Mouse (Mus musculus): ENCODE results near the gene St8sia1.

The St8sia1 gene

DNA sequence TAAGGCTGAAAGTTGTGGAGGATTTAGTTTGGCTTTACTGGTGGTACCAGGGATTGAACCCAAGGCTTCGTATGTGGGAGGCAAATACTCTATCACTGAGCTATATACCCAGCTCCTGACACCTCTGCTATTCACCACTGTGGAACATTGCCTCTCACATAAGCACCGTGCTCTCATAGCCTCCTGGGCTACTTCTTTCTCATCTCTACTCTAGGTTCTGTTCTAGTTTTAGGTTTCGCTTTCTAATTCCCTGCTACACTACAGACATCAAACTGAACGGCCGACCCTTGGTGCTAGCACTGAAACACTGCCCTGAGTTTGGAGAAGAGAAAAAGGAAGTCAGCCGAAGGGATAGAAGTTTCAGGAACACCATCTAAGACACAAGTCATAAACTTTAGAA, 99.1 kb downstream of the St8sia1 start:
- no peak for DNase-seq (ENCODE audit: low spot score)

DNA sequence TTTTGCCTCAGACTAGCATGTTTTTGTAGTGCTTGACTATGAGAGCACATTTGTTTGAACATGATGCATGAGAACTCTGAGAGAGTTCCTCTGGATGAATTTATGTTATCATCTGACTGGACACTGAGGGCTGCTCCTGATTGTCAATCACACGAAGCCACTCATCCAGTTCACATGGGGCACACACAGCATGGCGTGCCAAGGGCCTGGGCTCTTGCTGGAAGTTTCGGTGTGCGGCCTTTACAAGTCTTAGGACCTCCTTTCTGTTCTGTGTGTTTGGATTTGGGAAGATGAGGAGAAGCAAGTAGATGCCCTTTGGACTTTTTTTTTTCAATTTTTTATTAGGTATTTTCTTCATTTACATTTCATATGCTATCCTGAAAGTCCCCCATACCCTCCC, 100.4 kb downstream of the St8sia1 start:
- no peak for DNase-seq (ENCODE audit: low spot score)

- no peak for DNase-seq (ENCODE audit: low spot score)
Observed at GRCm38 (mm10) chr6:142862265-142862664, 102.0 kb downstream of the St8sia1 start.

DNA sequence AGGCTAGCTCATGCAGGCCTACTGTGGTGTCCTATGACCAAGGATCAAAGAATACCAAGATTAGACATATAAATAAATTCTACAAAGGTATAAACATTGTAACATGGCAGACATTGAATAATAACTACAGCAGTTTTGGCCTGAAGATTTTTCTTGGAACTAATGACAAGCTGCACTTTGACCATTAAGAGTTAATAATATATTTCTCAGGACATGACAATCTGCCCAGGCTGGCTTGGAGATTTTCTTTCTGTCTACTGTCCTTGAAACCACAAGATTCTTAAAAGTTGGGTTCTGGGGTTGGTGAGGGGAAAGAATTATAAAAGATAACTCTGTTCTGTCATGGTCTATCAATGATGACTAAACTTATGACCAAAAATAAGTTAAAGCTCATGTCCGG, 103.9 kb downstream of the St8sia1 start:
- no peak for DNase-seq (ENCODE audit: low spot score)

- no peak for DNase-seq (ENCODE audit: low spot score)
Observed at GRCm38 (mm10) chr6:142859946-142860345, 104.3 kb downstream of the St8sia1 start.

DNA sequence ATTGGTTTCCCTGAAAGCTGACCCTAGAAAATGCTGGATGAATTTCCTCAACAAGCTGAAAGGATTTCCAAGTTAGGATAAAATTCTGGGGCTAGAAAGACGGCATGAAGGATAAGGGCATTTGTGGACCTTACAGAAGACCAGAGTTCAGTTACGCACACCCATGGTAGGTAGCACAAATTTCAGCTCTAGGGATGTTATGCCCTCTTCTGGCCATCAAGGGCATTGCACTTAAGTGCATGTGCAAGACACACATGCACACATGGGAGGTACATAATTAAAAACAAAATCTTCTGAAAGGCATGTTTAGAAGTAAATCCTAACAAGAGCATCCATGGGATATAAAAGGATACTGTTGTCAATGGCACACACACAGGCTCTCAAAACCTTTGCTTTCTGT, 105.3 kb downstream of the St8sia1 start:
- DNase-seq (ENCODE audit: low spot score) = no peak

DNA sequence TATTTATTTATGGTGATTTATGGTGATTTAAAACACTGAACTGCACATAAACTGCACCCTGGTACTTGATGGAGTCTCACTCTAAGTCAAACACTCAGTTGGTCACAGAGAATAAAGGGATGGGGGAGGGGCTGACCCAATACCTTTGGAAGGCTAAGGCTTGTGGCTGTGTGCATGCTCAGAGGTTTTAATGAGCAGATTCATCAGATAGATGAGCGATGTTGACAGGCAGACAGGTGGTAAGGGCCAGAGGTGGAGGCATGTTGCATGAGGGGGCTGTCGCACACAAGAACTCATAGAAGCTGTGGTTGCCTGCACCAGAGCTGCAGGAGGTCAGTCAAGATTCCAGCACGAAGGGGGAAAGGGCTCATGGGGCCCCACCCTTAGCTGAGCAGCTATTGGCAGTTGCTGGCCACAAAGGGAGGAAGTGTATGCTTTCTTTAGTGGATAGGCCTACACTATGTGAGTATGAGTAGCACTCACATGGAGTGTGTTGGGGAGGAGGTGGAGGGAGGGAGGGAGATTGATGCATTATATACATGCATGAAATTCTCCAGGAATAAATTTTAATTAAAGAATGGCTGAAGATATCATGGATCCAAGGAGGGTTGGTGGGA, 107.9 kb downstream of the St8sia1 start:
- no peak for DNase-seq (ENCODE audit: low spot score)

DNA sequence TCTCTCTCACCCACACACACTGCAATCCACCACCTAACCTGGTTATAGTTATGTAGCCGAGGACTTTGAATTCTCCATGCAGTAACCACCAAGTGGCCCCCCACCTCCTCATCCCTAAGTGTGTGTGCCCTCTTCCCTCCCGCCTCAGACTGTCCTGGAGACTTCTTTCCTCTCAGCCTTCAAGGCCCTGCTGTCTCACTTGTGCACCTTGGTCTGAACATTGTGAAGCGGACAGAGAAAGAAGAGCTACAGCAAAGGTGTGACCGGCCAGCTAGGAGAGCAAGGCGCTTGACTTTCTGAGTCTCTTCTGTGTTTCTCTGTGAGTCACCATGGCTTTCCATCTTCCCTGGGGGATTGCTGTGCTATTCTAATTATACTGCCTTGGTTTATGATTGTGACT, 108.5 kb downstream of the St8sia1 start:
- no peak for DNase-seq (ENCODE audit: low spot score)

GRCm38 (mm10) chr6:142852419-142853377, 111.6 kb downstream of the St8sia1 start:
- DNase-seq (ENCODE audit: low spot score) = no peak

DNA sequence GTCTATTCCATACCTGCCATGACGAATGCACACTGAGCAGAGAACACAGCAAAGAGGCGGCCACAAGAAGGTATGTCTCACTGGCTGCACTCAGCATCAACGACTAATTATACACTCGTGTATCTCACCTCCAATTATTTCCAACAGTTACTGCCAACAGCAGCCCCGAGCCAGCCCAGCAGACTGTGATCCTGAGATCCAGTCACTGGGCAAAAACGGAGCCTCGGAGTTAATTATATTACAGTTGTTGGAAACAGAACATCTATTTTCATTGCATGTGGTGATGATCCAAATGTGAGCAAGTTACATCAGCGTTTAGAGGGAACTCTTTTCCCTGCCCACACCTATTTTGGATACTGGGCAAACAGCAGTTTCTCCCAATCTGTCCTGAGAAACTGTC, 113.8 kb downstream of the St8sia1 start:
- no peak for DNase-seq (ENCODE audit: low spot score)

- no peak for DNase-seq (ENCODE audit: low spot score)
Observed at GRCm38 (mm10) chr6:142849326-142849725, 114.9 kb downstream of the St8sia1 start.

DNA sequence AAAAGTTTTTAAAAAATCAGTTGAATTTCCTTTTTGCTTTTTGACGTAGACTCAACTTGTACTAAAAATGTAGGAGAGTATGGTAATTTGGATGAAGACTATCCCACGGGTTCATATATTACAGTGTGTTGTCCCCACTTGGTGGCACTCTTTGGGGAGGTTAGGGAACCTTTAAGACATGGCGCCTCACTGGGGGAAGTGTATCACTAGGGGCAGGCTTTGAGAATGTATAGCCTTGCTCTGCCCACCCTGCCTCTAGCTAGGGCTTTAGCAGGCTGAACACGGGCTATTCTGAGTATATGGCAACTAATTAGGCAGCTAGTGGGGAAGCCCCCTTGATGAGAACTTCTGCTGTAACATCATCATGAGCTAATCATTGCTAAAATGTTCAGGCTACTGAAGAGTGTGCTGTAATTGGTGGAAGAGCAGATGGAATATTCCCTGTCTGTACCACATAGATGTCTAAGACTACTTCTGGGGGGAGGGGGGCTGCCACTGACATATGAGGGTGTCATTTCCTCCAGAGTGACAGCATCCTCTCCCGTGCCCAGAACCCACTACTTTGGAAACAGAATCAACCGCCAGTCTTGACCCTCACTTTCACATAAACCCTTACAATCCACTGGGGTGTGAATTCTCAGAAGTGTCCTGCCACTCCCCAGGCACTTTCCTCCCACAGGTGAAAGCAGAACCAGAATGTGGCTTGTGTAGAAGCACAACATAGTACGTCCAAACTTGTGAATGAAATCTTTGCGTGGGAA, 116.2 kb downstream of the St8sia1 start:
- no peak for DNase-seq (ENCODE audit: low spot score)

GRCm38 (mm10) chr6:142846855-142847254, 117.4 kb downstream of the St8sia1 start:
- no peak for DNase-seq (ENCODE audit: low spot score)

DNA sequence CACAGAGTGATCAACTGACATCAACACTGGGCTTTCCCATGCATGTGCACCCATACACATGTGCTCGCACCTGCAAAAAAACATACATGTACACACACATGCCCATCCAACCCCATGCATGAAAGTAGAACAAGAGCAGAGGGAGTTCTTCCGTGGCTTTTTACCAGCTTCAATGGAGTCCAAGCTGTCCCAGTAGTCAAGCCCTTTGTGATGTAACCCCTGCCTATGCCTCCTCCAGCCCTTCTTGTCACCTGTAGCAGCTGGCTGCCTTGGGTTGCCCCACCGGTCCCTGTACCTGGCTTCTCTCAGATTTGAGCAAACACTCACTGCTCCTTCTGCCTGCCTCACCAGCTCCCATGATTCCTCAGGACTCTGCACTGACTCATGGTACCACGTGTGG, 119.2 kb downstream of the St8sia1 start:
- DNase-seq (ENCODE audit: low spot score) = no peak

GRCm38 (mm10) chr6:142844061-142844460, 120.2 kb downstream of the St8sia1 start:
- DNase-seq (ENCODE audit: low spot score) = no peak

DNA sequence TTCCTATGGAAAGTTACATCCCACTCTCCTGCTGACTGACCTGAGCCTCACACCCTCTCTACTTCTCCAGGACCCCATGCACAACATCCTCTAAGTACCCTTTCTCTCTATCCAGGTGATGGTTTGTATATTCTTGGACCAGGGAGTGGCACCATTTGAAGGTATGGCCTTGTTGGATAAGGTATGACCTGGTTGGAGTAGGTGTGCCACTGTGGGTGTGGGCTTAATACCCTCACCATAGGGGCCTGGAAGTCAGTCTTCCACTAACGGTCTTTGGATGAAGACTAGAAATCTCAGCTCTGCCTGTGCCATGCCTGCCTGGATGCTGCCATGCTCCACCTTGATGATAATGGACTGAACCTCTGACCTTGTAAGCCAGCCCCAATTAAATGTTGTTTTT, 125.8 kb downstream of the St8sia1 start:
- no peak for DNase-seq (ENCODE audit: low spot score)

- no peak for DNase-seq (ENCODE audit: low spot score)
Observed at GRCm38 (mm10) chr6:142837326-142837725, 126.9 kb downstream of the St8sia1 start.

DNA sequence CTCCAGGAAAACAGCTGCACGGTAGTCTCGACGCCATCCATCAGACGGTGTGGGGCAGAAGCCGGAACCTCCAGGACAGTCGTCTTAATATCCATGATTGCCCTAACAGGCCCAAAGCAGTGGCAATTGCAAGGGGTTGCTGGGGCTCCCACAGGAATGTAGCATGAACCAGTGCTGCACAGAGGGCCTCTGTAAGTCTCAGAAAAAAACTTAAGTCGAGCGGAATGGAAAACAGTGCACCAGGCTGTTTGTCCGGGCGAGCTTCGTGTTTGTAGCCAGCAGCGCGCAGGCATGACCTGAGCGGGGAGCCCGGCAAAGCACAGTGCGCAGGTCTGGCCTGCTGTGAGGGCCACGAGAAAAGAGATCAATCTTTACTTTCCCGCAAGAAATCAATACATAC, 128.5 kb downstream of the St8sia1 start:
- no peak for DNase-seq (ENCODE audit: low spot score)

- DNase-seq (ENCODE audit: low spot score) = no peak
Observed at GRCm38 (mm10) chr6:142834911-142835310, 129.3 kb downstream of the St8sia1 start.

DNA sequence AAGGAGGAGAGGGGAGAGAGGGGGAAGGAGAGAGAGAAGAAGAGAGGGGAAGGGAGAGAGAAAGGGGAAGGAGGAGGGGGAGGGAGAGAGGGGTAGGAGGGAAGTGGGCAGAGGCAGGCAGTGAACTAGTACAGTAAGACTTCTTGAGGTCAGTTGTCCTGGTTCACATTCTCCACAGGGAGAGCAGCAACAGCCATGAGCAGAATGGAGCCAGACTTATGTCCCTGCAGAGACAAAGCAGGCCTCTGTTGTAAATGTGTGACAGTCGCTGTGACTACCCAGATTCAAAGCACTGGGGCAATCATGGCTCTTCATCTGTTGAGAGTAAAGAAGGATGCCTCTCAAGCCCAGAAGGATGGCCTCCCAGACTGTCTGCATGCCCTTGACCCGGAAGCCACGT, 132.5 kb downstream of the St8sia1 start:
- DNase-seq (ENCODE audit: low spot score) = no peak

DNA sequence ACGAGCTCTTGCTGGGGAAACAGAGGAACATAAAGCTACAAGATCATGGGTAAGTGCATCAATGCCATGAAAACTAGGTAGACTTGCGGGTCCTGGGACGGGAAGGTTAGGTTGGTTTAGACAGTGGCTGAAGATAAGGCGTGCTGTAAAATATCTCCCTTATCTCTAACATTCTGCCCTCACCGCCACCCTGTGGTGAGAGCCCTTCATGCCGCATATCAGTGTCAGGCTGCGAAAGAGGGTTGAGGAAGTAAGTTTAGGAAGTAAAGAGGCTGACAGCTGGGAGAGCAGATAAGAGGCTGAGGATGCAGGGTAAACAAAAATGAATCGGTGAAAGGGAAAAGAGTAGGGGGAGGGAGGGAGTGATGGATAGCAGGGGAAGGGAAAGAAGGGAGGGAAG, 133.0 kb downstream of the St8sia1 start:
- no peak for DNase-seq (ENCODE audit: low spot score)

- no peak for DNase-seq (ENCODE audit: low spot score)
Observed at GRCm38 (mm10) chr6:142830221-142830620, 134.0 kb downstream of the St8sia1 start.

GRCm38 (mm10) chr6:142825449-142825848, 138.8 kb downstream of the St8sia1 start:
- DNase-seq (ENCODE audit: low spot score) = no peak
